Mouse (Mus musculus) embryonic facial prominence, embryonic 10.5 days (tissue): ENCODE data around the gene Cpsf4. TPM values are rescaled to one million over a fixed set of nuclear protein-coding genes. Genes with fewer than 3 reads are reported as not detected.

ENCODE experiments used
- DNase-seq: peaks from one replicate; pipeline ENCODE4 v3.0.0-alpha.2; 2017; ENCODE audit warnings: low spot score
- H3K27ac ChIP-seq: fragments of 300-500 bp; sonication (generic); replicated peaks from 2 replicates; pipeline ENCODE4 v1.5.1; 2016; ENCODE audit warnings: mild to moderate bottlenecking
- H3K27me3 ChIP-seq: fragments of 300-500 bp; sonication (generic); replicated peaks from 2 replicates; pipeline ENCODE4 v1.6.1; 2016; ENCODE audit warnings: low read depth, mild to moderate bottlenecking; ENCODE audit not compliant: poor library complexity, severe bottlenecking
- H3K36me3 ChIP-seq: fragments of 300-500 bp; sonication (generic); replicated peaks from 2 replicates; pipeline ENCODE4 v1.6.1; 2016; ENCODE audit warnings: mild to moderate bottlenecking, moderate library complexity
- H3K4me1 ChIP-seq: fragments of 300-500 bp; sonication (generic); 2 replicates; pipeline ENCODE4 v1.6.1; 2016
- H3K4me3 ChIP-seq: fragments of 300-500 bp; sonication (generic); 2 replicates; pipeline ENCODE4 v1.5.1; 2016; ENCODE audit warnings: mild to moderate bottlenecking, moderate library complexity
- H3K9me3 ChIP-seq: fragments of 300-500 bp; sonication (generic); 2 replicates; pipeline ENCODE4 v1.6.1; 2016; ENCODE audit warnings: mild to moderate bottlenecking
- WGBS: fragments of 180-500 bp; shearing (Covaris S2); methylation state at CpG from one replicate; pipeline ENCODE4 v1.1.7; 2016; 5-methylcytosine and 5-hydroxymethylcytosine counted together
- polyA plus RNA-seq: library from polyadenylated mRNA; unstranded; fragments of >200 nt; fragmentation: Nextera tagmentation; extraction: Ambion mirVana; gene quantifications from 2 replicates; pipeline ENCODE4 v1.2.1, GENCODE M21; 2016

Cpsf4 gene
- polyA plus RNA-seq, 1 experiment from 2014 or later = 87.0 TPM

- under 1% methylated on average over 84 of the region's 84 CpGs for WGBS
- Histone ChIP-seq H3K4me1 (peaks cover 26% of the 10 kb centered on the region), H3K36me3 (peaks cover 68% of the 10 kb centered on the region), H3K4me3 (peak within 1 kb of the TSS; percentile 93), H3K27ac (peak within 1 kb of the TSS; percentile 98), H3K9me3 (no peaks in the 10 kb centered on the region), H3K27me3 (no peaks in the 10 kb centered on the region)
- peak; percentile 94 for DNase-seq
Measured at GRCm38 (mm10) chr5:145139571-145140519, 27.2 kb upstream of the Cpsf4 start, which contains the start of the genes Pdap1 and Bud31. TSS of gene Pdap1 (minus strand) at chr5:145140238. TSS of gene Bud31 (plus strand) at chr5:145140362.

DNA sequence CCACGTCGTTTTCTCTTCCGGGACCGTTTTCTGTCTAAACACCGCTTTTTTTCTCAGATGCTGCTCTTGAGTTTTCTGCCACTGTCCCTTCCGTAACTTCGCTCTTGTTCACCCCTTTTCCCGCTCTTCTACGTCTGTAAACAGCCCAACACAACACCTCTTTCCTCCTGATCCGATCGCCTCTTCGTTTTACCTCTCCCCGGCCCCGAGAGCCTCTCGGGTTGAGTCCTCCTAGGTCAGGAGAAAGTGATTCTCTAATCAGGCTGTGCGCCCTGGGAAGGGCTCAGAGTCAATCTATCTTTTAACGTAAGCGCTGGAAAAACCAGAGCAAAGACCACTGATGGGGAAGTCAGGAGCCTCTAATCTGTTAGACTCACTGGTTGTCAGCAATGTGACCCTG, 26.4 kb upstream of the Cpsf4 start:
- Histone ChIP-seq H3K27ac (peak overlapping the region; percentile 98), H3K36me3 (peaks cover 68% of the 10 kb centered on the region)
- WGBS = under 1% methylated on average over 18 of the region's 18 CpGs

DNA sequence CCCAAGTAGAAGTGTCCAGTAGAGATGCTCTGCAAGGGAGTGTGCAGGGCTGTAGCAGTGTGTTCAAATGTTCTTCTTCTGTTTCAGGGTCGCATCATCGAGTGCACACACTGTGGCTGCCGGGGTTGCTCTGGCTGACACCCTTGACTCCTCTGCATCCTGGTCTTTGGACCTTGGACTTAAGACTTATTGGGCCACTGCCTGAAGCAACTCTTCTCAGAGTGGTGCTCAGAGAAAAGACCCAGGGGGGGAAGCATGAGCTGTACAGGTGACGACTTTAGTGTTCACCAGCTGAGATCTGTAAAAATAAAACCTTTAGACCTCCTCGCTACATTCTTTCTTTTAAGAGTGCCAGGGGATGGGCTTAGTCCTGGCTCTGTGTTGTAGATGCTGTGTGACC, 19.3 kb upstream of the Cpsf4 start:
- WGBS = 93% methylated on average over 5 of the region's 5 CpGs

More for the DNA sequence above, 26.4 kb upstream of the Cpsf4 start:
- Histone ChIP-seq H3K4me3 (peak overlapping the region; percentile 93), H3K9me3 (no peaks in the 10 kb centered on the region), H3K27me3 (no peaks in the 10 kb centered on the region), H3K4me1 (peaks cover 26% of the 10 kb centered on the region)
- DNase-seq = no peak

DNA sequence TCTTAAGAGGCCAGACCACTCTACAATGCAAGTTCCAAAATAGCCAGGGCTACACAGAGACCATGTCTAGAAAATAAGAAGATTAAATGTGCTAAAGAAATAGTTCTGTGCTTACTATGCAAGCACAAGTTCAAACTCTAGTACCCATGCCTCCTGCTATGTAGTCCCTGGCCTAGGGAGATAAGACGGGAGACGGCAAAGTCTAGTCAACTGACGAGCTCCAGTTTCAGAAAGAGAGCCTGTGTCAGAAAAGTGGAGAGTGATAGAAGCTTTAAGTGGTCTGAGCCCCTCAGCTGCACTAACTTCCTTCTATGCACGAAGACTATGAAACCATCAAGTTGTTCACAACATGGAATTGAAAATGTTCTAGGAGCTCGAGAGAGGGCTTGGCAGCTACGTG, 17.7 kb upstream of the Cpsf4 start:
- no peak for DNase-seq
- 92% methylated on average over 6 of the region's 6 CpGs for WGBS
- no peaks in the 10 kb centered on the region for H3K27me3 ChIP-seq
- H3K4me1 ChIP-seq = no peaks in the 10 kb centered on the region
- no peak overlapping the region for H3K4me3 ChIP-seq
- H3K27ac ChIP-seq = no peak overlapping the region
- no peaks in the 10 kb centered on the region for H3K9me3 ChIP-seq
- H3K36me3 ChIP-seq = peaks cover 100% of the 10 kb centered on the region

More for the DNA sequence above, 19.3 kb upstream of the Cpsf4 start:
- Histone ChIP-seq H3K27me3 (no peaks in the 10 kb centered on the region), H3K27ac (no peak overlapping the region), H3K4me1 (no peaks in the 10 kb centered on the region), H3K4me3 (no peak overlapping the region), H3K36me3 (peaks cover 100% of the 10 kb centered on the region), H3K9me3 (no peaks in the 10 kb centered on the region)
- no peak for DNase-seq

GRCm38 (mm10) chr5:145152690-145153089, 14.3 kb upstream of the Cpsf4 start:
- DNase-seq = no peak
- peaks cover 92% of the 10 kb centered on the region for H3K36me3 ChIP-seq
- H3K27me3 ChIP-seq = no peaks in the 10 kb centered on the region
- no peak overlapping the region for H3K27ac ChIP-seq
- H3K4me1 ChIP-seq = no peaks in the 10 kb centered on the region
- no peaks in the 10 kb centered on the region for H3K9me3 ChIP-seq
- H3K4me3 ChIP-seq = no peak overlapping the region
- 91% methylated on average over 5 of the region's 5 CpGs for WGBS

GRCm38 (mm10) chr5:145161361-145161760, 5.7 kb upstream of the Cpsf4 start:
- no peak for DNase-seq
- Histone ChIP-seq H3K27ac (no peak overlapping the region), H3K4me3 (no peak overlapping the region), H3K4me1 (peaks cover 16% of the 10 kb centered on the region), H3K9me3 (no peaks in the 10 kb centered on the region), H3K36me3 (peaks cover 81% of the 10 kb centered on the region), H3K27me3 (no peaks in the 10 kb centered on the region)
- WGBS = 94% methylated on average over 14 of the region's 14 CpGs

GRCm38 (mm10) chr5:145164710-145165109, 2.3 kb upstream of the Cpsf4 start:
- H3K9me3 ChIP-seq = no peaks in the 10 kb centered on the region
- peaks cover 33% of the 10 kb centered on the region for H3K4me1 ChIP-seq
- no peak overlapping the region for H3K27ac ChIP-seq
- no peaks in the 10 kb centered on the region for H3K27me3 ChIP-seq
- no peak for DNase-seq
- no peak overlapping the region for H3K4me3 ChIP-seq
- peaks cover 57% of the 10 kb centered on the region for H3K36me3 ChIP-seq
- 73% methylated on average over 3 of the region's 3 CpGs for WGBS

DNA sequence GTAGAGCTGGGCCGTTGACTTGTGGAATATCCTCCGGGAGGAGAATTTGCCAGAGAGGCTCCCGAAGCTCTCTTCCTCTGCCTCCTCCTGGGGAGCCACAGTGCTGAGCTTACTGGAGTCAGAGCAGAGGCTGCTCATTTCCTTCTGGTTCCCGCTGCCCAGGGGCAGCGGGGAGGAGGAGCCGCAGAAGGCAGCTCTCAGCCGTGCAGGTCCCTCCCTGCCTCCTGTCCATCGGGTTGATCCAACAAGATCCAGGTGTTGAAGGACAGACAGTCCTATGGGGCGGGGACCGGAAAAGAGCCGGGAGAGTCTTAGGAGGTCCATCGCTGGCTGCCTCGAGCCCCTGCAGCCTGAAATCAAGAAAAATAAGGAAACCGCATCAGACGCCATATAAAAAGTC, 1.8 kb upstream of the Cpsf4 start:
- H3K27ac ChIP-seq = no peak overlapping the region
- no peak for DNase-seq
- peaks cover 56% of the 10 kb centered on the region for H3K36me3 ChIP-seq
- no peak overlapping the region for H3K4me3 ChIP-seq
- H3K9me3 ChIP-seq = no peaks in the 10 kb centered on the region
- WGBS = 86% methylated on average over 15 of the region's 15 CpGs
- no peaks in the 10 kb centered on the region for H3K27me3 ChIP-seq
- H3K4me1 ChIP-seq = peaks cover 33% of the 10 kb centered on the region

- DNase-seq = no peak
- WGBS = under 1% methylated on average over 28 of the region's 28 CpGs
- Histone ChIP-seq H3K4me3 (peak overlapping the region; percentile 87), H3K36me3 (peaks cover 57% of the 10 kb centered on the region), H3K27ac (peak overlapping the region; percentile 92), H3K27me3 (no peaks in the 10 kb centered on the region), H3K9me3 (no peaks in the 10 kb centered on the region), H3K4me1 (peaks cover 33% of the 10 kb centered on the region)
Measured at GRCm38 (mm10) chr5:145167306-145167661, 271 bp downstream of the Cpsf4 start.

- Histone ChIP-seq H3K27ac (no peak overlapping the region), H3K4me1 (no peaks in the 10 kb centered on the region), H3K4me3 (no peak overlapping the region), H3K27me3 (no peaks in the 10 kb centered on the region), H3K36me3 (peaks cover 100% of the 10 kb centered on the region), H3K9me3 (no peaks in the 10 kb centered on the region)
- WGBS = 82% methylated on average over 18 of the region's 18 CpGs
- no peak for DNase-seq
Measured at GRCm38 (mm10) chr5:145178461-145178980, 11.5 kb downstream of the Cpsf4 start.

GRCm38 (mm10) chr5:145185244-145185643, 18.2 kb downstream of the Cpsf4 start:
- 89% methylated on average over 2 of the region's 2 CpGs for WGBS
- peaks cover 9% of the 10 kb centered on the region for H3K4me1 ChIP-seq
- DNase-seq = no peak
- H3K27ac ChIP-seq = no peak overlapping the region
- H3K4me3 ChIP-seq = no peak overlapping the region
- peaks cover 95% of the 10 kb centered on the region for H3K36me3 ChIP-seq
- H3K27me3 ChIP-seq = no peaks in the 10 kb centered on the region
- H3K9me3 ChIP-seq = no peaks in the 10 kb centered on the region

DNA sequence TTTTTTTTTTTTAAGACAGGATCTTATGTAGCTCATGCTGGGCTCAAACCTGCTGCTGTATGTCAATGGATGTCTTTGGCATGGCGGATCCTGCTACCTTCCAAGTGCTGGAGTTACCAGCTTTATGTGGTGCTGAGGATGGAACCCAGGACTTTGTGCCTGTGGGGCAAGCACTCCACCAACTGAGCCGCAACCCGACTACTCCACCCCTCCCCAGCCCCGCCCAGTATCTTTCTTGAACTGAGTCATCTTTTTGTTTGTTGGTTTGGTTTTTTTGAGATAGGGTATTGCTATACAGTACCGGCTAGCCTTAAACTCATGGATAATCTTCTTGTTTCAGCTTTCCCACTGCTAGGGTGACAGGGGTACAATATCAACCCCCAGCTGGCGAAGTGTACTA, 22.4 kb downstream of the Cpsf4 start:
- no peak for DNase-seq
- WGBS = 94% methylated on average over 6 of the region's 6 CpGs
- no peaks in the 10 kb centered on the region for H3K27me3 ChIP-seq
- H3K9me3 ChIP-seq = no peaks in the 10 kb centered on the region
- no peak overlapping the region; the same call in 1 of the 2 replicates for H3K4me3 ChIP-seq
- peaks cover 63% of the 10 kb centered on the region for H3K36me3 ChIP-seq
- H3K4me1 ChIP-seq = peaks cover 20% of the 10 kb centered on the region
- H3K27ac ChIP-seq = no peak overlapping the region

DNA sequence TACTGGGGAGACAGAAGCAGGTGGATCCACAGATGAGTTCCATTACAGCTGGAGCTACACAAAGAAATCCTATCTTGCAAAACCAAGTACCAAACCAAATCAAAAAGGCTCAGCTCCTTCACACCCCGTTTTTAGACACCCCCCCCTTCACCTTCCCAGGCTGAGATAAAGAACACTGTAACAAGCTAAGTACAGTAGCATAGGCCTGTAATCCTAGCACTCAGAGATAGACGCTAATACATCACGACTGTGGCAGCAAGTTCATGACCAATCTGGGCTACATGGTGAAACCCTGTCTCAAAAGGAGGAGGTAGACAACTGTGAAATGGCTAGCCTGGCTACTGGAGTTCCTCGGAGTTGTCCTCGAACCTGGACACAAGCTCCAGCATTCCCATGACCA, 23.4 kb downstream of the Cpsf4 start:
- DNase-seq = no peak
- H3K4me1 ChIP-seq = peaks cover 20% of the 10 kb centered on the region
- no peaks in the 10 kb centered on the region for H3K27me3 ChIP-seq
- H3K9me3 ChIP-seq = no peaks in the 10 kb centered on the region
- 61% methylated on average over 5 of the region's 5 CpGs for WGBS
- H3K4me3 ChIP-seq = peak overlapping the region; percentile 96
- peaks cover 63% of the 10 kb centered on the region for H3K36me3 ChIP-seq
- H3K27ac ChIP-seq = peak overlapping the region; percentile 97
